Mouse (Mus musculus) spleen, adult 2 months (tissue): Measurements from ENCODE around the gene Nat9.

Experiments
- CTCF ChIP-seq: fragments of 200-500 bp; IDR thresholded peaks from 2 replicates; pipeline ENCODE4 v1.5.1; 2011; ENCODE audit warnings: mild to moderate bottlenecking, inconsistent platforms; ENCODE audit not compliant: insufficient read depth, insufficient read length, insufficient replicate concordance; ENCODE audit errors: extremely low read depth
- POLR2A ChIP-seq: fragments of 200-500 bp; IDR thresholded peaks from 2 replicates; pipeline ENCODE4 v1.6.1; 2011; ENCODE audit warnings: low read depth, low read length, inconsistent platforms

GRCm38 (mm10) chr11:115233526-115234290 lies 46.0 kb upstream of the Nat9 start:
- TF ChIP-seq CTCF = no peak
- no peak for TF ChIP-seq POLR2A
